Mouse (Mus musculus) hindbrain, embryonic 11.5 days (tissue): ENCODE data around the gene Coro2a. TPM values are rescaled to one million over a fixed set of nuclear protein-coding genes. Genes with fewer than 3 reads are reported as not detected.
"Not testable (repeated sequence)": the region's sequence is repeated elsewhere in the genome, so short reads cannot be mapped to it uniquely, and the experiment has no call there.

Experiments used
- ATAC-seq: fragments of 200-750 bp; cut with Nextera tagmentation; 2 replicates; pipeline ENCODE4 v1.8.0; 2017; ENCODE audit warnings: mild to moderate bottlenecking, moderate TSS enrichment, moderate library complexity; ENCODE audit not compliant: low FRiP score
- DNase-seq: peaks from one replicate; pipeline ENCODE4 v3.0.0-alpha.2; 2015; ENCODE audit warnings: low spot score
- H3K27ac ChIP-seq: fragments of 300-500 bp; sonication (generic); 2 replicates; pipeline ENCODE4 v1.5.1; 2014; ENCODE audit warnings: mild to moderate bottlenecking, low read depth, low read length
- H3K27me3 ChIP-seq: fragments of 300-500 bp; sonication (generic); 2 replicates; pipeline ENCODE4 v1.6.1; 2014; ENCODE audit warnings: mild to moderate bottlenecking, low read length, moderate library complexity, mixed read lengths; ENCODE audit not compliant: control insufficient read depth, insufficient read depth
- H3K36me3 ChIP-seq: fragments of 300-500 bp; sonication (generic); 2 replicates; pipeline ENCODE4 v1.6.1; 2014; ENCODE audit warnings: mild to moderate bottlenecking, low read length, moderate library complexity, mixed read lengths; ENCODE audit not compliant: control insufficient read depth, insufficient read depth
- H3K4me1 ChIP-seq: fragments of 300-500 bp; sonication (generic); replicated peaks from 2 replicates; pipeline ENCODE4 v1.6.1; 2014; ENCODE audit warnings: low read length, mixed read lengths; ENCODE audit not compliant: control insufficient read depth, insufficient read depth
- H3K4me2 ChIP-seq: fragments of 300-500 bp; sonication (generic); replicated peaks from 2 replicates; pipeline ENCODE4 v1.6.1; 2014; ENCODE audit warnings: mild to moderate bottlenecking, low read depth, low read length
- H3K4me3 ChIP-seq: fragments of 300-500 bp; sonication (generic); 2 replicates; pipeline ENCODE4 v1.5.1; 2014; ENCODE audit warnings: low read depth, low read length
- H3K9ac ChIP-seq: fragments of 300-500 bp; sonication (generic); 2 replicates; pipeline ENCODE4 v1.6.1; 2014; ENCODE audit warnings: low read depth, low read length
- H3K9me3 ChIP-seq: fragments of 300-500 bp; sonication (generic); 2 replicates; pipeline ENCODE4 v1.6.1; 2016; ENCODE audit warnings: low read length; ENCODE audit not compliant: control insufficient read depth
- WGBS: fragments of 180-500 bp; shearing (Covaris S2); extraction: QIAGEN DNeasy Blood & Tissue Kit; methylation state at CpG from one replicate; pipeline ENCODE4 v1.1.7; 2014; 5-methylcytosine and 5-hydroxymethylcytosine counted together
- polyA plus RNA-seq: library from polyadenylated mRNA; unstranded; fragments of >200 nt; fragmentation: Nextera tagmentation; extraction: Ambion mirVana; gene quantifications from 2 replicates; pipeline ENCODE4 v1.2.1, GENCODE M21; 2014

Coro2a gene
- polyA plus RNA-seq, 1 experiment from 2014 or later: 3.6 TPM

DNA sequence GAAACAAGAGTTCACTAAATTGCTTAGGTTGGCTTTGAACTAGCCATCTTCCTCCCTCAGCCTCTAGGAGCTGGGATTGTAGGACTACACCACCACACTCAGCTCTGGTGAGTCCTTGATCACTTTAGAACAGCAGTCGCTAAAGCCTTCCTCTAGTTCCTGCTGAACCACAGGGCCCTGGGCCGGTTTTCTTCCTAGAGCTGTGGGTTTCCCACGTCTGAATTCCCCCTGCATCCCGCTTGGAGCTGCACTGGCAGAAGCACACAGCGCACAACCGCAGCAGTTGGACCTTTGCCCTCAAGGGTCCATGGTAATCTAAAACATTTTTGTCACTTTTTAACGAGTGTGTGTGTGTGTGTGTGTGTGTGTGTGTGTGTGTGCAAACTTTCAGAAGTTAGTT is 702 bp upstream of the Coro2a start:
- H3K27ac ChIP-seq: no peak overlapping the region
- no peaks in the 10 kb centered on the region for H3K4me1 ChIP-seq
- H3K27me3 ChIP-seq: peaks cover 20% of the 10 kb centered on the region
- 63% methylated on average over 7 of the region's 7 CpGs for WGBS
- no peak overlapping the region for H3K9ac ChIP-seq
- no peaks in the 10 kb centered on the region for H3K9me3 ChIP-seq
- DNase-seq (no peak), ATAC-seq (no peak)
- no peaks in the 10 kb centered on the region for H3K36me3 ChIP-seq
- no peak overlapping the region for H3K4me2 ChIP-seq
- H3K4me3 ChIP-seq: no peak overlapping the region

DNA sequence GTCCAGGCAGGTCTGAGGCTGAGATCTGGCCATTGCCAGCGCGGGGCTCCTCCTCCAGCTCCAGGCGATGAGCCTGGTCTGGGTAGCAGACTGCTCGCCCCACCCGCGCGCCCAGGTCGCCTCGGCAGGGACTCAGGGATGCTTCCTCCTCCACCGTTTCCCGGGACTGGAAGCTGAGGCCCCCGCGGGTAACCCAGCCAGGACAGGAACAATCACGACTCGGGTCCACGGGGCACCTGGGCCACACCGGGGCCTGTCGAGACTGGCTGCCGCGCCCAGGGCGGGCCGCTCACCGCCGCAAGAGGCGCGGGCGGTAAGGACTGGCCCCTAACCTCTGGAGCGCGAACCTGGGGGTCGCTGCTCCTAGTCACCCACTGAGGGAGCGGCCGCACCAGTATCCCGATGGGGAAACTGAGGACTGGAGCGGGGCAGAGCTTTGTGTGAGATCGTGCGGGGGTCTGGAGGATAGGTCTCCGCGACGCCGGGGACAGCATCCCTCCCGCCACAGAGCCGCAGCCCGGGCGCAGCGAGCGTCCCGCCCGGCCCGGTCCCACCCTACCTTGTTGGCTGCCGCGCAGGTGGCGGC is 651 bp downstream of the Coro2a start:
- under 1% methylated on average over 35 of the region's 52 CpGs for WGBS
- Histone ChIP-seq H3K4me3 (peak overlapping the region; percentile 58), H3K4me1 (no peaks in the 10 kb centered on the region), H3K9me3 (no peaks in the 10 kb centered on the region), H3K9ac (peak overlapping the region; percentile 62), H3K4me2 (peak overlapping the region; percentile 96), H3K36me3 (no peaks in the 10 kb centered on the region), H3K27ac (no peak overlapping the region), H3K27me3 (peaks cover 20% of the 10 kb centered on the region)
- DNase-seq: peak; percentile 48
- ATAC-seq: peak; percentile 48; the same call in 1 of the 2 replicates

DNA sequence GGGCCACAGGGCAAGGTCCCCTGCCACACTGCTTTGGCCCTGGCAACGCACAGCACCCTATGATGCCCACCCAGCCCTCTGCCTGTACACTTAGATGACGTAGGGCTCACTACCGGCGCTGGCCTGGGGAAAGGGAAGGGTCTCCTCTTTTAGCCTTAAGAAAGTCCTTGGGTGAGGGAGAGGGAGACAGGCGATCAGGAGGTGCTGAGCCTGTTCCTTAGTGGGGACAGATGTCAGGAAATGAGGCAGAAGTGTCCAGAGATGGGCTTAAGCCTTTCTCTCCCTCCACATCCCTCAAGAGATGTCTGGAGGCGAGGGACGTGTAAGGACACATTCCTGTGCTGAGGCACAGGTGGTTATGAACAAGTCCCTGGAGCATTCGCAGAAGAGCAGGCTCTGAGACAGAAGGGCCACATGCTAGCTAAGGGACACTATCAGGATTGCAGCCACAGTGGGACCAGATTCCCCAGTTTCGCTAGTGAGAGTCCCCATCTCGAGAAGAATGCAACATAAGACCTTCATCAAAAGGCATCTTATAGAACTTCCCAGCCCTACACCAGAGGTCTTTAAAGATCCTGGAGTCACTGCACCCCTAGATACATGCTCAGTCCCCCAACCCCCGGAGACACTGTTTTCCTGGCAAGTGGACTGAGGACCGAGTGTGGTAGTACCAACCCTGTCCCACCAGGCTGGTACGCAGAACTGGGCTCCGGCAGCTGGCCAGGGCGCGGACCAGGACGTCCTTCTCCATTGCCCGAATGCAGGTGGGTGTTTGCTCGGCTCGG is 1.3 kb downstream of the Coro2a start:
- Histone ChIP-seq H3K4me3 (peak overlapping the region; percentile 58), H3K27me3 (peaks cover 20% of the 10 kb centered on the region), H3K9me3 (no peaks in the 10 kb centered on the region), H3K4me2 (peak overlapping the region; percentile 96), H3K36me3 (no peaks in the 10 kb centered on the region), H3K27ac (no peak overlapping the region), H3K4me1 (no peaks in the 10 kb centered on the region), H3K9ac (peak overlapping the region; percentile 62)
- no peak for DNase-seq
- ATAC-seq: no peak
- 41% methylated on average over 20 of the region's 20 CpGs for whole genome bisulfite sequencing

DNA sequence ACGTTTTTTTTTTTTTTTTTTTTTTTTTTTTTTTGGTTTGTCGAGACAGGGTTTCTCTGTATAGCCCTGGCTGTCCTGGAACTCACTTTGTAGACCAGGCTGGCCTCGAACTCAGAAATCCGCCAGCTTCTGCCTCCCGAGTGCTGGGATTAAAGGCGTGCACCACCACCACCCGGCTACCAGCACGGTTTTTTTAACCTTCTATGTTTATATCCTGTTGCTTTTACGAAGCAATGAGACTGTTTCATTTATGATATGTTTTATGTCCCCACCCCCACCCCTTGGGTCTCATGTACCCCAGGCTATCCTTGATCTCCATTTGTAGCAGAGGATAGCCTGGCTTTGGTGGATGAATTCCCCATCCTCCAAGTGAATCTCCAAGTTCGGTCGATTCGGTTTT is 2.4 kb downstream of the Coro2a start:
- H3K4me1 ChIP-seq, H3K36me3 ChIP-seq, H3K9ac ChIP-seq, H3K4me2 ChIP-seq, H3K4me3 ChIP-seq, DNase-seq, H3K9me3 ChIP-seq, H3K27ac ChIP-seq, ATAC-seq: not testable (repeated sequence)
- 87% methylated on average over 11 of the region's 12 CpGs for WGBS
- H3K27me3 ChIP-seq: peaks cover 20% of the 10 kb centered on the region

DNA sequence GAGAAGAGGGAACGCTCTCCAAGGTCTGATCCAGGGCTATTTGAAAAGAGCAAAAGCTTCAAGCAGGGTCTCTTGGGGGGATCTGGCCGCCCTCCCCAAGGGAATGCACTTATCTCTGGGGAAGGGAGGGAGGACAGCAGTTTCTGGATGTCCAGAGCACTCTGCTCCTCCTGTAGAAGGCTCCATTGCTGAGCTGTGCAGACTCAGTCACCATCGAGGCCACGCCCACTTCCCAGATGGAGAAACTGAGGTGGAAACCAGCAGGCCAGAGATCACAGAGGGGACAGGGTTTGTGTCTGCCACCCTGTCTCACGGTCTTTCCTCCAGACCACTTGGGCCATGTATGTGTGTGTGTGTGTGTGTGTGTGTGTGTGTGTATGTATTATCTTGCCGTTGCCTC is 3.0 kb downstream of the Coro2a start:
- H3K27me3 ChIP-seq: peaks cover 20% of the 10 kb centered on the region
- H3K4me3 ChIP-seq: no peak overlapping the region
- 74% methylated on average over 6 of the region's 6 CpGs for WGBS
- H3K27ac ChIP-seq: no peak overlapping the region
- no peaks in the 10 kb centered on the region for H3K9me3 ChIP-seq
- no peaks in the 10 kb centered on the region for H3K36me3 ChIP-seq
- DNase-seq (no peak), ATAC-seq (no peak)
- H3K4me1 ChIP-seq: no peaks in the 10 kb centered on the region
- no peak overlapping the region for H3K4me2 ChIP-seq
- H3K9ac ChIP-seq: no peak overlapping the region

DNA sequence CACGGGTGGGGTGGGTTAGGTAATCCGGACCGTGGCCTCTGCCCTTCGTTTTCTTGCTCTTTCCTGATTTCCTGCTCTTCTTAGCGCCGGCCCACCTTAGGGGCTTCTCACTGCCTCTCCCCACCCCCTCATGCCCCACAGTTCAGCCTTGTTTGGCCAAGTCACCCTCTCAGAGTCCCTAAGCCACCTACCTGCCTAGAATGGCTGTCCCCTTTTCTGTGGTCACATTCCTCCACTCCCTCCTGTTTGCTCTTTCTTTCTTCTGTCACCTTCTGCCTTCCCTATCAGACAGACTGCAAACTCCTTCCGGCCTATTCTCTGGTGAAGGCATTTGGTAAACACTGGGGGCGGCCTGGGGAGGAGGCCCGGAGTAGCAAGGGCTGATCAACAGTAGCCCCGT is 3.9 kb downstream of the Coro2a start:
- Histone ChIP-seq H3K27me3 (peaks cover 20% of the 10 kb centered on the region), H3K9ac (no peak overlapping the region), H3K4me1 (no peaks in the 10 kb centered on the region), H3K4me2 (no peak overlapping the region), H3K27ac (no peak overlapping the region), H3K36me3 (no peaks in the 10 kb centered on the region), H3K9me3 (no peaks in the 10 kb centered on the region), H3K4me3 (no peak overlapping the region)
- WGBS: 68% methylated on average over 10 of the region's 10 CpGs
- ATAC-seq (no peak), DNase-seq (no peak)

DNA sequence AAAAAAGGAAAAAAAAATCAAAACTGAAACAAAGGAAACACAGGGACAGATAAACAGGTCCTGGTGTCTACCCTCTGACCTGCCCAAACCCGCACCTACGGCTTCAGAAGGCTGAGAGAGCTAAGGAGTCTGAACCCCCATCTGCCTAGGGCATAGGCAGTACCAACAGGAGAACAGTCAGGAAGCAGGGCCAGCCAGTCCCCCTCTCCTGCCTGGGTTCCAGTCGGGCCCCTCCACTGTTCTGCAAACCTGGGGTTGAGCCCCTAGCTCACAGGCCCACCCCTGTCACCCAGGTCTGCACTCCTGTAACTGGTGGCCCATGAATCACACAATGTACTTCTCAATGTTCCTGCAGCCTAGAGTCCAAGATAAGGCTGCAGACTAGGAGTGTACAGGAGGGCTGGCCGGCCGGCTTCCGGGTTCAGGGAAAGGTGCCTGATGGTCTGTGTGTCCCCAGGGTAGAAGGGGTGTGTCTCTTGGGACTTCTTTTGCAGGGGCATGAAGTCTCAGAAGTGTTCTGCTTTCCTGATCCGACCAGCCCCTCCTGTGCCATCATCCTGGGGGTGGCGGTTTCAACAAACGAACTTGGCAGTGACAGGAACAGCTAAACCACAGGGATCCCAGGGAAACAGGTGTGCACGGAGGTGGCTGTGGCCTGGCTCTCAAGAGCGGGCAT is 4.6 kb downstream of the Coro2a start:
- H3K36me3 ChIP-seq: no peaks in the 10 kb centered on the region
- H3K4me2 ChIP-seq: no peak overlapping the region
- H3K4me3 ChIP-seq: no peak overlapping the region
- H3K4me1 ChIP-seq: no peaks in the 10 kb centered on the region
- H3K9ac ChIP-seq: no peak overlapping the region
- no peaks in the 10 kb centered on the region for H3K9me3 ChIP-seq
- WGBS: 68% methylated on average over 11 of the region's 11 CpGs
- no peak for DNase-seq
- H3K27ac ChIP-seq: no peak overlapping the region
- ATAC-seq: no peak
- H3K27me3 ChIP-seq: peaks cover 20% of the 10 kb centered on the region

- no peaks in the 10 kb centered on the region for H3K9me3 ChIP-seq
- no peaks in the 10 kb centered on the region for H3K36me3 ChIP-seq
- no peak overlapping the region for H3K4me3 ChIP-seq
- DNase-seq: no peak
- H3K27ac ChIP-seq: no peak overlapping the region
- no peak overlapping the region for H3K9ac ChIP-seq
- no peak overlapping the region for H3K4me2 ChIP-seq
- 80% methylated on average over 6 of the region's 6 CpGs for WGBS
- ATAC-seq: no peak
- no peaks in the 10 kb centered on the region for H3K4me1 ChIP-seq
- H3K27me3 ChIP-seq: peaks cover 17% of the 10 kb centered on the region
These were observed 5.6 kb downstream of the Coro2a start for GRCm38 (mm10) chr4:46596398-46596797.
